Comparison of ENCODE assay signal across 15 mouse cellular contexts in genomic region chr2:118202934-118203333, GRCm38 (mm10). TPM values are rescaled to one million over a fixed set of nuclear protein-coding genes. Genes with fewer than 3 reads are reported as not detected.
DNase-seq lines count a peak whose midpoint lies in the region; ATAC-seq and TF ChIP-seq lines count a peak whose summit lies in the region.
"Had no signal": no experiment of that assay in that cellular context is flagged by ENCODE, and none has a peak within 500 bp of the region (broad histone marks: within the 10 kb centered on the region; RNA-seq: fewer than 3 reads in every experiment).

No protein-coding gene starts in this region.

- no peak overlapping the region for H3K9ac ChIP-seq in lung, postnatal 0 days (replicated peaks; ENCODE audit: low read depth)
- no peak overlapping the region for H3K9ac ChIP-seq in forebrain, postnatal 0 days
- H3K9ac ChIP-seq in midbrain, embryonic 12.5 days (replicated peaks), result no peak overlapping the region
- H3K9ac ChIP-seq in intestine, embryonic 16.5 days (ENCODE audit: low read depth, low read length), result no peak overlapping the region
- H3K9ac ChIP-seq: limb, embryonic 13.5 days; liver, postnatal 0 days had no signal

- no peaks in the 10 kb centered on the region for H3K9me3 ChIP-seq in lung, postnatal 0 days (ENCODE audit: low read length)
- no peaks in the 10 kb centered on the region for H3K9me3 ChIP-seq in forebrain, postnatal 0 days (ENCODE audit: low read length)
- no peaks in the 10 kb centered on the region for H3K9me3 ChIP-seq in midbrain, embryonic 12.5 days
- no peaks in the 10 kb centered on the region for H3K9me3 ChIP-seq in intestine, embryonic 16.5 days (ENCODE audit: control insufficient read depth, low read length)
- H3K9me3 ChIP-seq: G1E; limb, embryonic 13.5 days had no signal

- H3K27ac ChIP-seq in lung, postnatal 0 days (ENCODE audit: low read length), result no peak overlapping the region
- H3K27ac ChIP-seq in forebrain, postnatal 0 days (ENCODE audit: low read depth, low read length), result peak overlapping the region; percentile 62
- H3K27ac ChIP-seq in midbrain, embryonic 12.5 days (replicated peaks), result peak overlapping the region; percentile 86
- H3K27ac ChIP-seq in intestine, embryonic 16.5 days (ENCODE audit: low read length), result no peak overlapping the region
- H3K27ac ChIP-seq: limb, embryonic 13.5 days had no signal

- 56% methylated on average over 2 of the region's 2 CpGs for WGBS in lung, postnatal 0 days
- 16% methylated on average over 2 of the region's 2 CpGs for WGBS in forebrain, postnatal 0 days
- 49% methylated on average over 2 of the region's 2 CpGs for WGBS in midbrain, embryonic 12.5 days
- WGBS in intestine, embryonic 16.5 days, result 65% methylated on average over 2 of the region's 2 CpGs

- H3K4me3 ChIP-seq in lung, postnatal 0 days (ENCODE audit: low read depth, low read length), result no peak overlapping the region
- H3K4me3 ChIP-seq in forebrain, postnatal 0 days (ENCODE audit: low read depth, low read length), result no peak overlapping the region
- H3K4me3 ChIP-seq in midbrain, embryonic 12.5 days, result no peak overlapping the region
- H3K4me3 ChIP-seq in intestine, embryonic 16.5 days (ENCODE audit: low read length), result no peak overlapping the region
- H3K4me3 ChIP-seq: limb, embryonic 13.5 days had no signal

- no peak overlapping the region for H3K4me2 ChIP-seq in lung, postnatal 0 days (replicated peaks; ENCODE audit: low read depth, low read length)
- H3K4me2 ChIP-seq in forebrain, postnatal 0 days (ENCODE audit: low read depth), result no peak overlapping the region
- H3K4me2 ChIP-seq in midbrain, embryonic 12.5 days (replicated peaks), result peak overlapping the region; percentile 44; the same call in 1 of the 2 replicates
- no peak overlapping the region for H3K4me2 ChIP-seq in intestine, embryonic 16.5 days (ENCODE audit: low read depth, low read length)

- ATAC-seq in lung, postnatal 0 days, result no peak
- no peak for ATAC-seq in forebrain, postnatal 0 days
- ATAC-seq in midbrain, embryonic 12.5 days (ENCODE audit: low FRiP score, low read depth), result no peak
- ATAC-seq in intestine, embryonic 16.5 days, result no peak
- ATAC-seq: intestine, postnatal 0 days; liver, postnatal 0 days had no signal

- peak; percentile 34 for DNase-seq in lung, postnatal 10 days
- no peak for DNase-seq in lung, postnatal 0 days (ENCODE audit: low spot score)
- peak; percentile 41 for DNase-seq in forebrain, postnatal 0 days
- DNase-seq in right cerebral cortex, postnatal 4 days, result no peak
- DNase-seq in gastrocnemius, postnatal 14 days, result no peak
- DNase-seq: adrenal gland, postnatal 36 days; heart, postnatal 10 days; liver, postnatal 0 days; thymus, postnatal 4 days had no signal

- TF ChIP-seq EP300 in lung, postnatal 0 days (IDR thresholded peaks at IDR 0.05), result no peak

- intact Hi-C loops in gastrocnemius, postnatal 14 days (cut with DNase I; ENCODE audit: low total_unique reads), result loop anchor here (2.0 kb wide), 1 partner anchor 44 kb away; no protein-coding TSS in a partner anchor

- H3K36me3 ChIP-seq in lung, postnatal 0 days (ENCODE audit: insufficient read depth, low read length), result no peaks in the 10 kb centered on the region
- no peaks in the 10 kb centered on the region for H3K36me3 ChIP-seq in forebrain, postnatal 0 days (ENCODE audit: insufficient read depth)
- H3K36me3 ChIP-seq in midbrain, embryonic 12.5 days, result no peaks in the 10 kb centered on the region
- no peaks in the 10 kb centered on the region for H3K36me3 ChIP-seq in intestine, embryonic 16.5 days (ENCODE audit: control insufficient read depth, insufficient read depth, low read length)
- H3K36me3 ChIP-seq: G1E; limb, embryonic 13.5 days had no signal

- no peaks in the 10 kb centered on the region for H3K27me3 ChIP-seq in lung, postnatal 0 days (replicated peaks; ENCODE audit: insufficient read depth, low read length)
- no peaks in the 10 kb centered on the region for H3K27me3 ChIP-seq in forebrain, postnatal 0 days (ENCODE audit: insufficient read depth, low read length)
- H3K27me3 ChIP-seq in midbrain, embryonic 12.5 days, result peaks cover 20% of the 10 kb centered on the region
- no peaks in the 10 kb centered on the region for H3K27me3 ChIP-seq in intestine, embryonic 16.5 days (replicated peaks; ENCODE audit: control insufficient read depth, insufficient read depth, low read length)

- H3K4me1 ChIP-seq in lung, postnatal 0 days (ENCODE audit: insufficient read depth, low read depth, low read length), result no peaks in the 10 kb centered on the region; the same call in none of the 2 replicates
- peaks cover 13% of the 10 kb centered on the region for H3K4me1 ChIP-seq in forebrain, postnatal 0 days (ENCODE audit: insufficient read depth)
- H3K4me1 ChIP-seq in midbrain, embryonic 12.5 days, result peaks cover 40% of the 10 kb centered on the region
- H3K4me1 ChIP-seq in intestine, embryonic 16.5 days (ENCODE audit: control insufficient read depth, insufficient read depth, low read length), result peaks cover 4% of the 10 kb centered on the region; the same call in 1 of the 2 replicates

- TF ChIP-seq CTCF in lung, postnatal 0 days (IDR thresholded peaks at IDR 0.05), result no peak
- TF ChIP-seq CTCF in forebrain, postnatal 0 days (IDR thresholded peaks at IDR 0.05; ENCODE audit: low read depth), result no peak

RNA-seq across cellular contexts. Expression of gene Fsip1, which starts 53.8 kb away (rescaled TPM):
- polyA plus RNA-seq in lung, postnatal 0 days (2015; fragmentation: Nextera tagmentation; extraction: Ambion mirVana), result 2.3 and 3.1 TPM in 2 replicates
- total RNA-seq in forebrain, postnatal 0 days (2014; rRNA removed), result 2.9 and 3.7 TPM in 2 replicates
- 4.0 and 5.7 TPM in 2 replicates for polyA plus RNA-seq in forebrain, postnatal 0 days (2015; fragmentation: Nextera tagmentation; extraction: Ambion mirVana)
- 1.6 and 2.2 TPM in 2 replicates for polyA plus RNA-seq in midbrain, embryonic 12.5 days (2016; fragmentation: Nextera tagmentation; extraction: Ambion mirVana)
- total RNA-seq in gastrocnemius, postnatal 14 days (2021), result not detected
- polyA plus RNA-seq in intestine, embryonic 16.5 days (2015; fragmentation: Nextera tagmentation; extraction: Ambion mirVana), result 0.07 and 0.17 TPM in 2 replicates
- total RNA-seq: heart, adult 8-10 months; heart, postnatal 10 days had no signal
- polyA plus RNA-seq: G1E had no signal

Comparison
In these comparisons a context has a peak if more than half of its experiments do, and no peak if none do; other contexts are left out.
1. DNase-seq: peak in lung, postnatal 10 days (single experiment) and forebrain, postnatal 0 days (single experiment); none in lung, postnatal 0 days (single experiment), right cerebral cortex, postnatal 4 days (single experiment) and gastrocnemius, postnatal 14 days (single experiment).
2. H3K27ac ChIP-seq: peak in forebrain, postnatal 0 days (single experiment) and midbrain, embryonic 12.5 days (single experiment); none in lung, postnatal 0 days (single experiment) and intestine, embryonic 16.5 days (single experiment).